ENCODE assay signal across 16 mouse cellular contexts in the genomic region with DNA sequence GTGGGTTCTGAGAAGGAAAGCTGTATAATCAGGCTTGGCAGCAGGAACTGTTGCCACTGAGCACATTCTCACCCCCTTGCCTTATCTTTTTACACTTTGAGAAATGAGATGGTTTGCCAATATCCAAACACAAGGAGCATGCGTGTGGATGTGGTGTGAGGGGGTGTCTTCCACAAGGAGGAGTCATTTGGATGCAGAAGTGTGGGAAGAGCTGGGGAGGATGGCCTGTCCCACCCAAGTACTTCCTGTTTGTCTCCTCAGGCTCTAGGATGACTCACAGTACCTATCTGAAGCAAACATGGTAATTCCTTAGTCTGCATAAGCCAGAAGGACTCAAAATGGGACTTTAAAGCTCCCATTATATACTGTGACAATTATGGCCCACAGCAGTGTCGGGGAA.
DNase-seq lines count a peak whose midpoint lies in the region; ATAC-seq lines count a peak whose summit lies in the region.
"Had no signal": no experiment of that assay in that cellular context is flagged by ENCODE, and none has a peak within 500 bp of the region (broad histone marks: within the 10 kb centered on the region; RNA-seq: fewer than 3 reads in every experiment).

No protein-coding gene starts in this region.

- peaks cover 5% of the 10 kb centered on the region; the same call in 1 of the 2 replicates for H3K36me3 ChIP-seq in midbrain, embryonic 11.5 days (ENCODE audit: control insufficient read depth, insufficient read depth, low read length)
- peaks cover 84% of the 10 kb centered on the region for H3K36me3 ChIP-seq in midbrain, embryonic 14.5 days (ENCODE audit: control insufficient read depth, insufficient read depth, low read length)

- no peak overlapping the region for H3K27ac ChIP-seq in midbrain, embryonic 11.5 days (ENCODE audit: low read depth, low read length)
- H3K27ac ChIP-seq in midbrain, embryonic 14.5 days (replicated peaks; ENCODE audit: low read depth, low read length), result no peak overlapping the region
- H3K27ac ChIP-seq: heart, embryonic 13.5 days; hindbrain, embryonic 15.5 days; limb, embryonic 15.5 days; neural tube, embryonic 13.5 days had no signal

- intact Hi-C loops in left cerebral cortex, postnatal 36 days (cut with DNase I), result no loop called here

- WGBS in midbrain, embryonic 11.5 days, result 81% methylated on average over 2 of the region's 2 CpGs
- 96% methylated on average over 2 of the region's 2 CpGs for WGBS in midbrain, embryonic 14.5 days

- no peak overlapping the region for H3K9ac ChIP-seq in midbrain, embryonic 11.5 days (ENCODE audit: low read length)
- H3K9ac ChIP-seq in midbrain, embryonic 14.5 days (replicated peaks; ENCODE audit: low read length), result no peak overlapping the region
- H3K9ac ChIP-seq: heart, embryonic 13.5 days; hindbrain, embryonic 15.5 days; limb, embryonic 15.5 days; neural tube, embryonic 13.5 days had no signal

- DNase-seq in frontal cortex, adult 2 months (ENCODE audit: extremely low spot score in 1 of 2, low spot score in 1 of 2), result peak; percentile 19 to 72
- DNase-seq in frontal cortex, postnatal 10 days (ENCODE audit: low spot score in 2 of 2), result no peak
- DNase-seq in left cerebral cortex, adult 18-20 months (ENCODE audit: low spot score in 2 of 2), result peak; percentile 48 to 55
- no peak for DNase-seq in left cerebral cortex, adult 11 months (ENCODE audit: low spot score)
- DNase-seq in midbrain, embryonic 11.5 days (ENCODE audit: low spot score, missing footprints), result peak; percentile 75
- no peak for DNase-seq in midbrain, embryonic 14.5 days
- peak; percentile 44 to 56 for DNase-seq in left cerebral cortex, postnatal 36 days (ENCODE audit: low spot score in 2 of 2)
- no peak for DNase-seq in cerebellum, postnatal 36 days
- DNase-seq: adrenal gland, adult 8-10 months; B cell, adult 2 months; cerebellum, postnatal 14 days; retina, postnatal 1 day had no signal

- H3K4me3 ChIP-seq in midbrain, embryonic 11.5 days (ENCODE audit: low read depth, low read length), result no peak overlapping the region
- no peak overlapping the region for H3K4me3 ChIP-seq in midbrain, embryonic 14.5 days (replicated peaks; ENCODE audit: low read depth, low read length)
- H3K4me3 ChIP-seq: heart, embryonic 13.5 days; hindbrain, embryonic 15.5 days; limb, embryonic 15.5 days; neural tube, embryonic 13.5 days had no signal

- no peak overlapping the region for H3K4me2 ChIP-seq in midbrain, embryonic 11.5 days
- no peak overlapping the region for H3K4me2 ChIP-seq in midbrain, embryonic 14.5 days (ENCODE audit: low read length)
- H3K4me2 ChIP-seq: heart, embryonic 13.5 days; hindbrain, embryonic 15.5 days; limb, embryonic 15.5 days; neural tube, embryonic 13.5 days had no signal

- no peaks in the 10 kb centered on the region for H3K27me3 ChIP-seq in midbrain, embryonic 11.5 days (ENCODE audit: control insufficient read depth, insufficient read depth, low read length)
- no peaks in the 10 kb centered on the region for H3K27me3 ChIP-seq in midbrain, embryonic 14.5 days (ENCODE audit: control insufficient read depth, insufficient read depth, low read length)
- H3K27me3 ChIP-seq: heart, embryonic 13.5 days; hindbrain, embryonic 15.5 days; limb, embryonic 15.5 days; neural tube, embryonic 13.5 days had no signal

- H3K4me1 ChIP-seq in midbrain, embryonic 11.5 days (ENCODE audit: control insufficient read depth, insufficient read depth, low read length), result no peaks in the 10 kb centered on the region
- H3K4me1 ChIP-seq in midbrain, embryonic 14.5 days (ENCODE audit: control insufficient read depth, insufficient read depth, low read length), result no peaks in the 10 kb centered on the region
- H3K4me1 ChIP-seq: heart, embryonic 13.5 days; hindbrain, embryonic 15.5 days; limb, embryonic 15.5 days; neural tube, embryonic 13.5 days had no signal

- ATAC-seq in midbrain, embryonic 11.5 days (ENCODE audit: low FRiP score), result no peak
- no peak for ATAC-seq in midbrain, embryonic 14.5 days (ENCODE audit: low FRiP score, low TSS enrichment)

- H3K9me3 ChIP-seq in midbrain, embryonic 11.5 days (ENCODE audit: control insufficient read depth, low read length), result no peaks in the 10 kb centered on the region
- H3K9me3 ChIP-seq in midbrain, embryonic 14.5 days (ENCODE audit: control insufficient read depth, low read length), result no peaks in the 10 kb centered on the region
- H3K9me3 ChIP-seq: hindbrain, embryonic 15.5 days; limb, embryonic 15.5 days; neural tube, embryonic 13.5 days had no signal

Comparison
In these comparisons a context has a peak if more than half of its experiments do, and no peak if none do; other contexts are left out.
1. DNase-seq: peak in frontal cortex, adult 2 months (2 of 2), left cerebral cortex, adult 18-20 months (2 of 2), midbrain, embryonic 11.5 days (single experiment) and left cerebral cortex, postnatal 36 days (2 of 2); none in frontal cortex, postnatal 10 days (0 of 2), left cerebral cortex, adult 11 months (single experiment), midbrain, embryonic 14.5 days (single experiment) and cerebellum, postnatal 36 days (0 of 2).